Mouse (Mus musculus): ENCODE measurements around the gene Taf5. TPM values are rescaled to one million over a fixed set of nuclear protein-coding genes. Genes with fewer than 3 reads are reported as not detected.

Gene Taf5
- polyA plus RNA-seq, 1 experiment from 2014 or later = 3.1 TPM

- ATAC-seq (ENCODE audit: insufficient read depth, low FRiP score) = no peak
- Histone ChIP-seq H3K36me3 (ENCODE audit: control insufficient read depth, insufficient read depth, low read length) (no peaks in the 10 kb centered on the region), H3K27me3 (ENCODE audit: control insufficient read depth, insufficient read depth, low read length) (no peaks in the 10 kb centered on the region), H3K27ac (ENCODE audit: low read length) (no peak overlapping the region), H3K9ac (ENCODE audit: low read length) (no peak overlapping the region), H3K4me3 (replicated peaks; ENCODE audit: low read length) (no peak overlapping the region), H3K9me3 (replicated peaks; ENCODE audit: control insufficient read depth, low read length) (no peaks in the 10 kb centered on the region), H3K4me1 (ENCODE audit: control insufficient read depth, insufficient read depth, low read length) (no peaks in the 10 kb centered on the region), H3K4me2 (ENCODE audit: low read depth, low read length) (no peak overlapping the region)
- 90% methylated on average over 6 of the region's 6 CpGs for WGBS
These were observed 35.8 kb upstream of the Taf5 start for GRCm38 (mm10) chr19:47031770-47032169.

DNA sequence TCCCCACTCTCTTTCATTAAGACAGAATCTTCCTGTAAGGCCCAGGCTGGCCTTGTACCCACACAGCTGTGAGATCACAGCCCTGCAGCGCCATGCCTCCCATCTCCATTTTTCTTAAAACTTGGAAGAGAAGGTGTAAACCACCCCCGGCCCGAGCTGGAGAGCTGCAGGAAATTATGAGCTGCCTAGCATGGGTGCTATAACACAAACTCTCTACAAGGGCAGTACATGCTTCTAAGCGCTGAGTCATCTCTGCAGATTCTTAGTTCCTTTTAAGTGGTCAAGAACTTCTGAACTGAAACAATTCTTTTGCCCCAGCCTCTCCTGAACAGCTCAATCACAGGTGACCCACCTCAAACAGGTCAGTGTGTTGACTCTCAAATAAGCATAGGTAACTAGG, 32.6 kb upstream of the Taf5 start:
- Histone ChIP-seq H3K9ac (ENCODE audit: low read length) (no peak overlapping the region), H3K27me3 (ENCODE audit: control insufficient read depth, insufficient read depth, low read length) (no peaks in the 10 kb centered on the region), H3K36me3 (ENCODE audit: control insufficient read depth, insufficient read depth, low read length) (peaks cover 6% of the 10 kb centered on the region; the same call in 1 of the 2 replicates), H3K27ac (ENCODE audit: low read length) (no peak overlapping the region), H3K9me3 (replicated peaks; ENCODE audit: control insufficient read depth, low read length) (no peaks in the 10 kb centered on the region), H3K4me2 (ENCODE audit: low read depth, low read length) (no peak overlapping the region), H3K4me1 (ENCODE audit: control insufficient read depth, insufficient read depth, low read length) (no peaks in the 10 kb centered on the region), H3K4me3 (replicated peaks; ENCODE audit: low read length) (no peak overlapping the region)
- 84% methylated on average over 4 of the region's 4 CpGs for WGBS
- ATAC-seq (ENCODE audit: insufficient read depth, low FRiP score) = no peak

GRCm38 (mm10) chr19:47036596-47036995, 30.9 kb upstream of the Taf5 start:
- Histone ChIP-seq H3K27me3 (ENCODE audit: control insufficient read depth, insufficient read depth, low read length) (no peaks in the 10 kb centered on the region), H3K36me3 (ENCODE audit: control insufficient read depth, insufficient read depth, low read length) (peaks cover 6% of the 10 kb centered on the region; the same call in 1 of the 2 replicates), H3K9ac (ENCODE audit: low read length) (no peak overlapping the region), H3K4me1 (ENCODE audit: control insufficient read depth, insufficient read depth, low read length) (no peaks in the 10 kb centered on the region), H3K4me2 (ENCODE audit: low read depth, low read length) (no peak overlapping the region), H3K4me3 (replicated peaks; ENCODE audit: low read length) (no peak overlapping the region), H3K9me3 (replicated peaks; ENCODE audit: control insufficient read depth, low read length) (no peaks in the 10 kb centered on the region), H3K27ac (ENCODE audit: low read length) (no peak overlapping the region)
- WGBS = 79% methylated on average over 3 of the region's 3 CpGs
- no peak for ATAC-seq (ENCODE audit: insufficient read depth, low FRiP score)

DNA sequence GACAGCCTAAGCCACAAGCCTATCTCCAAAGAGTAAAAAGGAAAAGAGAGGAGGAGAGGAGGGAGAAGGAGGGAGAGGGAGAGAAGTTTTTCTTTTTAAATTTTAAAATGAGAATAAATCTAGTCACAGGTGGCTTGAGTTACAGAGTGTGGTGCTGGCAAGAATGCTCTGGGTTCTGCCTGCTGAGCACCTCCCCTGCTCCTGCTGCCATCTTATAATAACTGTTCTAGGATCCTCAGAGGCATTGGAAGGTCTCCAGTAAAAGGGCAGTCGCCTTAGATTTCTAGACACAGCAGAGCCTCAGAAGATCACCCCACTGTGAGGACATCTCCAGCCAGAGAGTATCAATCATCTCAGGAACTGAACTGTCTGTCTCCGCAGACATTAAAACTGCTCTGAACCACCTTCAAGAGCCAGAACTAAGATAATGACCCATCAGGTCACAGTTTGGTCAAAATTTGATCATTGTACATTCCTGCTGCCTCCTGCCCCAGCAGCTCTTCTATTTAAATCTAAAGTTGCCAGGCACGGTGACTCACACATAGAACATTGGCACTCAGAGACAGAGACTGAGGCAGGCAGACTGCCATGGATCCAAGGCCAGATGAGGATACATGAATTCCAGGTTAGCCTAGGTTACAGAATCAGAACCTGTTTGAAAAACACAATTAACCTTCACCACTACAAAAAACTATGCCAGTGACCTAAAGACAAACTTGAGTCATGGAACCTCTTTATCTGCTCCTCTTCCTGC, 26.6 kb upstream of the Taf5 start:
- no peak for ATAC-seq (ENCODE audit: insufficient read depth, low FRiP score)
- Histone ChIP-seq H3K4me1 (ENCODE audit: control insufficient read depth, insufficient read depth, low read length) (no peaks in the 10 kb centered on the region), H3K4me2 (ENCODE audit: low read depth, low read length) (no peak overlapping the region), H3K36me3 (ENCODE audit: control insufficient read depth, insufficient read depth, low read length) (peaks cover 6% of the 10 kb centered on the region; the same call in 1 of the 2 replicates), H3K9ac (ENCODE audit: low read length) (no peak overlapping the region), H3K9me3 (replicated peaks; ENCODE audit: control insufficient read depth, low read length) (no peaks in the 10 kb centered on the region), H3K27me3 (ENCODE audit: control insufficient read depth, insufficient read depth, low read length) (no peaks in the 10 kb centered on the region), H3K27ac (ENCODE audit: low read length) (no peak overlapping the region), H3K4me3 (replicated peaks; ENCODE audit: low read length) (no peak overlapping the region)
- 85% methylated on average over 3 of the region's 3 CpGs for WGBS

- Histone ChIP-seq H3K4me1 (ENCODE audit: control insufficient read depth, insufficient read depth, low read length) (no peaks in the 10 kb centered on the region), H3K4me3 (replicated peaks; ENCODE audit: low read length) (no peak overlapping the region), H3K4me2 (ENCODE audit: low read depth, low read length) (no peak overlapping the region), H3K36me3 (ENCODE audit: control insufficient read depth, insufficient read depth, low read length) (peaks cover 9% of the 10 kb centered on the region; the same call in 1 of the 2 replicates), H3K27me3 (ENCODE audit: control insufficient read depth, insufficient read depth, low read length) (no peaks in the 10 kb centered on the region), H3K27ac (ENCODE audit: low read length) (no peak overlapping the region), H3K9me3 (replicated peaks; ENCODE audit: control insufficient read depth, low read length) (no peaks in the 10 kb centered on the region), H3K9ac (ENCODE audit: low read length) (no peak overlapping the region)
- WGBS = 89% methylated on average over 3 of the region's 3 CpGs
- ATAC-seq (ENCODE audit: insufficient read depth, low FRiP score) = no peak
These were observed 23.9 kb upstream of the Taf5 start for GRCm38 (mm10) chr19:47043608-47044007.

GRCm38 (mm10) chr19:47046343-47046742, 21.2 kb upstream of the Taf5 start:
- Histone ChIP-seq H3K27me3 (ENCODE audit: control insufficient read depth, insufficient read depth, low read length) (no peaks in the 10 kb centered on the region), H3K36me3 (ENCODE audit: control insufficient read depth, insufficient read depth, low read length) (peaks cover 3% of the 10 kb centered on the region; the same call in 1 of the 2 replicates), H3K4me3 (replicated peaks; ENCODE audit: low read length) (no peak overlapping the region), H3K4me1 (ENCODE audit: control insufficient read depth, insufficient read depth, low read length) (peaks cover 10% of the 10 kb centered on the region), H3K9ac (ENCODE audit: low read length) (no peak overlapping the region), H3K9me3 (replicated peaks; ENCODE audit: control insufficient read depth, low read length) (no peaks in the 10 kb centered on the region), H3K27ac (ENCODE audit: low read length) (no peak overlapping the region), H3K4me2 (ENCODE audit: low read depth, low read length) (no peak overlapping the region)
- 94% methylated on average over 1 of the region's 1 CpGs for WGBS
- no peak for ATAC-seq (ENCODE audit: insufficient read depth, low FRiP score)

DNA sequence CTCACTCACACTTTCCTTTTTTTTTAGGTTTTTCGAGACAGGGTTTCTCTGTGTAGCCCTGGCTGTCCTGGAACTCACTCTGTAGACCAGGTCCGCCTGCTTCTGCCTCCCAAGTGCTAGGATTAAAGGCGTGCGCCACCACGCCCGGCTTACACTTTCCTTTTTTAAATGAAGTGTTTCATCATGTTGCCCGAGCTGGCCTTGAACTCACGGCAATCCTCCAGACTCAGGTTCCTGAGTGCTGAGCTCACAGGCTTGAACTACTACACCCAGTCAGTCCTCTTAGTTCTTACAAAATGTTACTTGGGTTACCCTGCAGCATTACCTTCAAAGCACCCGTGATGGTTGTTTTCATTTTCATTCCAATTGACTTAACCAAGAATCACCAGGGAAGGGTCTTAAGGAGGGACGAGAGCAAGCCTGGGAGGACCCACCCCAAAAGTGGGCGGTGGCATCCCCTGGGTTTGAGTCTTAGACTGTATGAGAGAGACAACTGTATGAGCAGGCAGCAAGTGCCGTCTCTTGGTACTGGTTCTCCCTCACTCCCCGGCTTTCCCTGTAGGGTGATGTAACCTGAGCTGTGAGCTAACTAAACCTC, 20.2 kb upstream of the Taf5 start:
- Histone ChIP-seq H3K27ac (ENCODE audit: low read length) (no peak overlapping the region), H3K4me1 (ENCODE audit: control insufficient read depth, insufficient read depth, low read length) (peaks cover 10% of the 10 kb centered on the region), H3K36me3 (ENCODE audit: control insufficient read depth, insufficient read depth, low read length) (peaks cover 3% of the 10 kb centered on the region; the same call in 1 of the 2 replicates), H3K4me3 (replicated peaks; ENCODE audit: low read length) (no peak overlapping the region), H3K9ac (ENCODE audit: low read length) (no peak overlapping the region), H3K9me3 (replicated peaks; ENCODE audit: control insufficient read depth, low read length) (no peaks in the 10 kb centered on the region), H3K4me2 (ENCODE audit: low read depth, low read length) (no peak overlapping the region), H3K27me3 (ENCODE audit: control insufficient read depth, insufficient read depth, low read length) (no peaks in the 10 kb centered on the region)
- 81% methylated on average over 13 of the region's 13 CpGs for WGBS
- ATAC-seq (ENCODE audit: insufficient read depth, low FRiP score) = no peak

GRCm38 (mm10) chr19:47049061-47049460, 18.5 kb upstream of the Taf5 start:
- WGBS = 64% methylated on average over 4 of the region's 4 CpGs
- Histone ChIP-seq H3K4me3 (replicated peaks; ENCODE audit: low read length) (0 out of 2 replicates have a peak overlapping the region, but pooled peaks have one; percentile 64), H3K36me3 (ENCODE audit: control insufficient read depth, insufficient read depth, low read length) (peaks cover 3% of the 10 kb centered on the region; the same call in 1 of the 2 replicates), H3K27me3 (ENCODE audit: control insufficient read depth, insufficient read depth, low read length) (no peaks in the 10 kb centered on the region), H3K27ac (ENCODE audit: low read length) (no peak overlapping the region), H3K4me2 (ENCODE audit: low read depth, low read length) (peak overlapping the region; percentile 78), H3K4me1 (ENCODE audit: control insufficient read depth, insufficient read depth, low read length) (peaks cover 10% of the 10 kb centered on the region), H3K9me3 (replicated peaks; ENCODE audit: control insufficient read depth, low read length) (no peaks in the 10 kb centered on the region), H3K9ac (ENCODE audit: low read length) (no peak overlapping the region)
- no peak for ATAC-seq (ENCODE audit: insufficient read depth, low FRiP score)

DNA sequence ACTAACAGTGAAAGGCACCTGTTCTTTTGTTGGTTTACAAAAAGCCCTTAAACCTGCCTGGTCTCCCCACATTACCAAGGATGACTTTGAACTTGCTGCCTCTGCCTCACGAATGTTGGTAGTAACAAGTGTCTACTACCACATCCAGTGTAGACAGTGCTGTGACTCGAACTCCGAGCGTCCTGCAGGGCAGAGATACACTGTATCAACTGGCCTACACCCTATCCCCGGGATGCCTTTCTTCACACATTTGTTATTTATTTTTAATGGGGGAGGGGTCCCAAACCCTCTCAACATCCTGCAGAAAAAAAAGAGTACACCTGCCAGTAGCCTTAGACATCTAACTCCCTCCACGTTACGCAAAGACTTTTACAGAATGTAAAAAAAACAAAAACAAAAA, 17.7 kb upstream of the Taf5 start:
- Histone ChIP-seq H3K4me3 (replicated peaks; ENCODE audit: low read length) (peak overlapping the region; percentile 64), H3K27me3 (ENCODE audit: control insufficient read depth, insufficient read depth, low read length) (no peaks in the 10 kb centered on the region), H3K27ac (ENCODE audit: low read length) (0 out of 2 replicates have a peak overlapping the region, but pooled peaks have one; percentile 81), H3K4me2 (ENCODE audit: low read depth, low read length) (peak overlapping the region; percentile 78), H3K9ac (ENCODE audit: low read length) (peak overlapping the region; percentile 85; the same call in 1 of the 2 replicates), H3K9me3 (replicated peaks; ENCODE audit: control insufficient read depth, low read length) (no peaks in the 10 kb centered on the region), H3K36me3 (ENCODE audit: control insufficient read depth, insufficient read depth, low read length) (peaks cover 3% of the 10 kb centered on the region; the same call in 1 of the 2 replicates), H3K4me1 (ENCODE audit: control insufficient read depth, insufficient read depth, low read length) (peaks cover 10% of the 10 kb centered on the region)
- 5% methylated on average over 7 of the region's 7 CpGs for WGBS
- ATAC-seq (ENCODE audit: insufficient read depth, low FRiP score) = peak; percentile 28; the same call in 1 of the 2 replicates

Measured in stomach, embryonic 16.5 days (tissue).